Mouse (Mus musculus): ENCODE results near the gene Rims4. TPM values are rescaled to one million over a fixed set of nuclear protein-coding genes. Genes with fewer than 3 reads are reported as not detected.
A peak's percentile ranks its signal among the peaks of the same experiment; 100 is the strongest.

Rims4 gene
- polyA plus RNA-seq, 1 experiment from 2014 or later = 0.53 TPM

- Histone ChIP-seq H3K4me3 (ENCODE audit: low read depth, low read length) (no peak overlapping the region), H3K4me1 (replicated peaks; ENCODE audit: control insufficient read depth, insufficient read depth, low read length) (no peaks in the 10 kb centered on the region), H3K9me3 (ENCODE audit: control insufficient read depth) (no peaks in the 10 kb centered on the region), H3K27me3 (replicated peaks; ENCODE audit: control insufficient read depth, insufficient read depth, low read length) (no peaks in the 10 kb centered on the region), H3K36me3 (ENCODE audit: control insufficient read depth, insufficient read depth) (no peaks in the 10 kb centered on the region), H3K9ac (ENCODE audit: low read depth, low read length) (no peak overlapping the region), H3K27ac (ENCODE audit: low read depth, low read length) (no peak overlapping the region), H3K4me2 (replicated peaks; ENCODE audit: low read depth) (no peak overlapping the region)
- ATAC-seq = no peak
- TF ChIP-seq CTCF (IDR thresholded peaks at IDR 0.05; ENCODE audit: low read depth) = no peak
- 76% methylated on average over 7 of the region's 7 CpGs for WGBS
Observed at GRCm38 (mm10) chr2:163947976-163948375, 29.5 kb upstream of the Rims4 start.

GRCm38 (mm10) chr2:163946221-163946620 is 27.7 kb upstream of the Rims4 start:
- no peak for TF ChIP-seq CTCF (IDR thresholded peaks at IDR 0.05; ENCODE audit: low read depth)
- ATAC-seq = no peak
- Histone ChIP-seq H3K4me3 (ENCODE audit: low read depth, low read length) (no peak overlapping the region), H3K9me3 (ENCODE audit: control insufficient read depth) (no peaks in the 10 kb centered on the region), H3K9ac (ENCODE audit: low read depth, low read length) (no peak overlapping the region), H3K27me3 (replicated peaks; ENCODE audit: control insufficient read depth, insufficient read depth, low read length) (no peaks in the 10 kb centered on the region), H3K4me2 (replicated peaks; ENCODE audit: low read depth) (no peak overlapping the region), H3K27ac (ENCODE audit: low read depth, low read length) (no peak overlapping the region), H3K4me1 (replicated peaks; ENCODE audit: control insufficient read depth, insufficient read depth, low read length) (no peaks in the 10 kb centered on the region), H3K36me3 (ENCODE audit: control insufficient read depth, insufficient read depth) (no peaks in the 10 kb centered on the region)
- WGBS = 76% methylated on average over 15 of the region's 15 CpGs

GRCm38 (mm10) chr2:163944511-163944910 is 26.0 kb upstream of the Rims4 start:
- Histone ChIP-seq H3K9me3 (ENCODE audit: control insufficient read depth) (no peaks in the 10 kb centered on the region), H3K27me3 (replicated peaks; ENCODE audit: control insufficient read depth, insufficient read depth, low read length) (no peaks in the 10 kb centered on the region), H3K4me2 (replicated peaks; ENCODE audit: low read depth) (no peak overlapping the region), H3K27ac (ENCODE audit: low read depth, low read length) (no peak overlapping the region), H3K9ac (ENCODE audit: low read depth, low read length) (no peak overlapping the region), H3K4me1 (replicated peaks; ENCODE audit: control insufficient read depth, insufficient read depth, low read length) (no peaks in the 10 kb centered on the region), H3K4me3 (ENCODE audit: low read depth, low read length) (no peak overlapping the region), H3K36me3 (ENCODE audit: control insufficient read depth, insufficient read depth) (no peaks in the 10 kb centered on the region)
- TF ChIP-seq CTCF (IDR thresholded peaks at IDR 0.05; ENCODE audit: low read depth) = 0 out of 2 replicates have a peak, but pooled peaks have one; percentile 23
- ATAC-seq = no peak
- 73% methylated on average over 8 of the region's 8 CpGs for WGBS

GRCm38 (mm10) chr2:163943056-163943455 is 24.6 kb upstream of the Rims4 start:
- Histone ChIP-seq H3K9ac (ENCODE audit: low read depth, low read length) (no peak overlapping the region), H3K4me3 (ENCODE audit: low read depth, low read length) (no peak overlapping the region), H3K4me1 (replicated peaks; ENCODE audit: control insufficient read depth, insufficient read depth, low read length) (no peaks in the 10 kb centered on the region), H3K36me3 (ENCODE audit: control insufficient read depth, insufficient read depth) (no peaks in the 10 kb centered on the region), H3K4me2 (replicated peaks; ENCODE audit: low read depth) (no peak overlapping the region), H3K27me3 (replicated peaks; ENCODE audit: control insufficient read depth, insufficient read depth, low read length) (no peaks in the 10 kb centered on the region), H3K27ac (ENCODE audit: low read depth, low read length) (no peak overlapping the region), H3K9me3 (ENCODE audit: control insufficient read depth) (no peaks in the 10 kb centered on the region)
- no peak for ATAC-seq
- WGBS = 53% methylated on average over 6 of the region's 6 CpGs
- no peak for TF ChIP-seq CTCF (IDR thresholded peaks at IDR 0.05; ENCODE audit: low read depth)

GRCm38 (mm10) chr2:163939522-163939921 is 21.0 kb upstream of the Rims4 start:
- TF ChIP-seq CTCF (IDR thresholded peaks at IDR 0.05; ENCODE audit: low read depth) = no peak
- WGBS = 40% methylated on average over 8 of the region's 8 CpGs

GRCm38 (mm10) chr2:163932151-163932550 is 13.7 kb upstream of the Rims4 start:
- no peak for ATAC-seq
- TF ChIP-seq CTCF (IDR thresholded peaks at IDR 0.05; ENCODE audit: low read depth) = no peak
- Histone ChIP-seq H3K9ac (ENCODE audit: low read depth, low read length) (no peak overlapping the region), H3K27ac (ENCODE audit: low read depth, low read length) (no peak overlapping the region), H3K4me2 (replicated peaks; ENCODE audit: low read depth) (no peak overlapping the region), H3K4me3 (ENCODE audit: low read depth, low read length) (no peak overlapping the region), H3K36me3 (ENCODE audit: control insufficient read depth, insufficient read depth) (no peaks in the 10 kb centered on the region), H3K9me3 (ENCODE audit: control insufficient read depth) (no peaks in the 10 kb centered on the region), H3K4me1 (replicated peaks; ENCODE audit: control insufficient read depth, insufficient read depth, low read length) (no peaks in the 10 kb centered on the region), H3K27me3 (replicated peaks; ENCODE audit: control insufficient read depth, insufficient read depth, low read length) (no peaks in the 10 kb centered on the region)
- WGBS = 30% methylated on average over 7 of the region's 7 CpGs

More at GRCm38 (mm10) chr2:163939522-163939921, 21.0 kb upstream of the Rims4 start:
- Histone ChIP-seq H3K4me3 (ENCODE audit: low read depth, low read length) (no peak overlapping the region), H3K4me1 (replicated peaks; ENCODE audit: control insufficient read depth, insufficient read depth, low read length) (no peaks in the 10 kb centered on the region), H3K9ac (ENCODE audit: low read depth, low read length) (no peak overlapping the region), H3K36me3 (ENCODE audit: control insufficient read depth, insufficient read depth) (no peaks in the 10 kb centered on the region), H3K4me2 (replicated peaks; ENCODE audit: low read depth) (no peak overlapping the region), H3K27me3 (replicated peaks; ENCODE audit: control insufficient read depth, insufficient read depth, low read length) (no peaks in the 10 kb centered on the region), H3K9me3 (ENCODE audit: control insufficient read depth) (no peaks in the 10 kb centered on the region), H3K27ac (ENCODE audit: low read depth, low read length) (no peak overlapping the region)
- ATAC-seq = no peak

Data from intestine, postnatal 0 days (tissue).